Mouse (Mus musculus) layer of hippocampus, postnatal 36 days (tissue): ENCODE measurements around the gene Cc2d2b. TPM values are rescaled to one million over a fixed set of nuclear protein-coding genes. Genes with fewer than 3 reads are reported as not detected.

ENCODE experiments used
- DNase-seq, 2 experiments: peaks; one replicate each; pipeline ENCODE4 v3.0.0; 2022
- total RNA-seq, 2 experiments: library from RNA; stranded (reverse); gene quantifications; 2 replicates each; pipeline ENCODE4 v1.2.3; 2021

Gene Cc2d2b
- total RNA-seq, 2 experiments from 2014 or later, result 0.15 to 0.40 TPM

- no peak for DNase-seq
Observed at GRCm38 (mm10) chr19:40834436-40834835, 85.9 kb downstream of the Cc2d2b start.

DNA sequence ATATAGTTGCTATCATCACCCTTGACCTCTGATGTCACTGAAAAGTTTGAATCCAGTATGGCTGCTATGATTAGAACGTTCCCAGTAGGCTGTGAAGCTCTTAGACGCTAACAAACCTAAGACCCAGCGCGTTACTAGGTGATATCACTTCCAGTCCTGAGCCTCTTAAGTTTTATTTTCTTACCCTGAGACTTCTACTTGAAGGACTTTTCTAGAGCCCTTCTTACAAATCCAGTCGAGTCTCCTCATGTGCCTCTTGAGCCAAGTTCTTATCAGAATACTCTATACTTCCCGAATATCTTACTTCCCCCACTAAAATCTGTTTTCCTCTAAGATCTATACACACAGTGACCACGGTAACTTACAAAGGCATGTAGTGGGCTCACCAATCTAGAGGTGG, 89.7 kb downstream of the Cc2d2b start:
- DNase-seq, result no peak

DNA sequence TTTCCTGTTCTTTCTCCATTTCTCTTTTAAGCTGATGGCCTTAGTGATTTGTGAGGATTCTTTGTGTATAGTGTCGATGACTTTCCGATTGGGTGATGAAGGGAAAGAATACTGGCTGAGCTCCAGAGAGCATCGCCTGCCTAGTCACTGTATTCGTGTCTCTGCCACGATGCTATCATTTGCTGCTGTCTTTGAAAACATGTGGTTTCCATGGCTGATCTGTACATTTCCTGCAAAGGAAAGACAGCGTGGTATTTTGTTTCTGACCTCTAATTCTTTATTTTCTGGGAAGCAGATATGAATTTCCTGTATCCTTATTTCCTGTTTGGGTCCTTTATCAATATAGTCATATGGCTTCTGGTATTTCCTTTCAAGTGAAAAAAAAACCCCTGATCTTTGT, 91.8 kb downstream of the Cc2d2b start:
- no peak for DNase-seq

- DNase-seq, result no peak
Observed at GRCm38 (mm10) chr19:40841083-40841482, 92.5 kb downstream of the Cc2d2b start.

GRCm38 (mm10) chr19:40841593-40841992, 93.0 kb downstream of the Cc2d2b start:
- no peak for DNase-seq

- no peak for DNase-seq
Observed at GRCm38 (mm10) chr19:40844731-40845130, 96.2 kb downstream of the Cc2d2b start.

- no peak for DNase-seq
Observed at GRCm38 (mm10) chr19:40849391-40849790, 100.8 kb downstream of the Cc2d2b start.

GRCm38 (mm10) chr19:40859555-40859954, 111.0 kb downstream of the Cc2d2b start:
- DNase-seq, result no peak

DNA sequence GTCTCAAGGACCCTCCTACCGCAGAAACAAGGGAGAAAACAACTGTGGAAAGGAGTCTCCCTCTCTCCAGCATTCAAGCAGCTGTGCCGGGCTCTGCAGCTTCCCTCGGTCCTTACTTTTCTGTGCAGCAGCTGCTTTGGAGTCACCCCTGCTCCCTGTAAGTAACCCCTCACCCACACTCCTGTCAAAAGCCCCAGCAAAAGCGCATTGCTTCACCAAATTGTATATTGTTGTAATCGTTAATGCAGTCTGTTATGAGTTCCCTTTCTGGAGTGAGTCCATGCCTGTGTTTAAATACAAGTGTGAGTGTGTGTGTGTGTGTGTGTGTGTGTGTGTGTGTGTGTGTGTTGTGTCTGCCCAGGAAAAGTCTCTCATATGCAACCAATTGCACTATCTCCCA, 119.7 kb downstream of the Cc2d2b start:
- DNase-seq, result no peak

DNA sequence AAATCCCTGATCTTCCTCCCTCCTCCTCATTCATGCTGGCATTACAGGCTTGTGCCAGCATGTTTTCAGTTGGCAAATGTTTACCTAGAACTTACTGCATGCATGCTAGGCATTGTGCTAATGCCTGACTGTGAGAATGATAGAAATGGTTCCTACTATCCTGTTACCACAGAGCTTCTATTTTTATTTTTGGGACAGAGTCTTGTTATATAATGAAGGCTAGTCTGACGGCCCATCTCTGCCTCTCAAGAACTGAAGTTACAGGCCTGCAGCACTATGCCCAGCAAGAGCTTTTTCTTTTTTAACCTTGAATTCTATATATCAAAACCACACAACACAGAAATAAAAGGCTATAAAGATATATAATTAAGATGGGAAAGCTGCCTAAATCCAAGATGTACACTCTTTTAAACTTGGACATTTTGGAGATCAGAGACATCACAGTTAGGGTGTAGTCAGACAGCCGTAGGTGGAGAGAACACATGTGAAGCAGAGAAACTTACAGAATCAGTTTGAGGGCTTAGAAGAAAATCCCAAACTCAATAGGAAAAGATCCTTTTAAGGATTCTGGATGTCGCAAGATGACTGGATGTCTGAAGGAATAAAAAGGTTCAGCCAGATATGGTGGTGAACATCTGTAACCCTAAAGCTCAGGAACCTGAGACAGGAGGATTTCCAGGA, 121.0 kb downstream of the Cc2d2b start:
- DNase-seq, result no peak

DNA sequence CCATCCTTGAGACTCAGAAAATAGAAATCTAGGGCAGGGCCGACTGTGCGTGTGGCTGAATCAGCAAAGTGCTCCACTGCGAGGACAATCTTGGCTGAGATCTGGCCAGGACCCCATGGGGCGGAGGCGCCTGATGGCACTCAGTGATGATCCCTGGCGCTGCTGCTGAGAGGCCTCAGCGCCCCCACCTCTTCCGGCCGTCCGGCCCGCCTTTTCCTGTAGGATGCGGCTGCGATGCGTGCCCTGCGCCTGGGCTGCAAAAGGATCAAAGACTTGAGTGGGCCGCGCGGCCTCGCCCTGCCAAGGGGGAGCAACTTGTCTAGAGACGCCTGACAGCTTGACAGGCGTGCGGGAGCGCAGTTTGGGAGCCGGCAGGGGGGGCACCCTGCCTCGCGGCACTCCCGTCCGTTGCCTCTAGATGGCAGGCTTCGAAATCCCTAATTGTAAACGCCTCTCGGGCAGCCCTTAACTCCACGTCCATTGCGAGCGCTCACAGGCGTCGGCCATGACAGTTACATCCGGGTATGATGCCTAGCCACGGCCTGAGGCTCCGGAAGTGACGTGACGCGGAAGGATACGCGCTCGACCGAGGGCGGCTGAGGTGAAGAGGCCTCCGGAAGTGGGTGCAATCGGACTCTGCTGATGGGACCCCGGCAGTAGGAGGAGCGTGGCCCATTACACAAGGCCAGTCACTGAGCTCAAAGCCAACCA, 124.6 kb downstream of the Cc2d2b start:
- DNase-seq, result peak; percentile 83 to 84

Other genes with a start within 250 kb of the Cc2d2b start
- 100 to 1,000 TPM; 195 to 227 TPM for gene Sorbs1, start 235.0 kb upstream of the Cc2d2b start, total RNA-seq
- gene Aldh18a1, start 160.3 kb upstream of the Cc2d2b start, total RNA-seq, result 10 to 100 TPM; 22.8 to 23.0 TPM
- 10 to 100 TPM; 14.4 to 17.1 TPM for gene Tctn3, start 136.5 kb upstream of the Cc2d2b start, total RNA-seq
- gene Entpd1, start 136.4 kb upstream of the Cc2d2b start, total RNA-seq, result 10 to 100 TPM; 17.6 to 20.4 TPM
- gene Ccnj, start 82.5 kb downstream of the Cc2d2b start, total RNA-seq, result 1 to 10 TPM; 7.8 to 7.9 TPM
- 1 to 10 TPM; 8.1 to 8.2 TPM for gene Zfp518a, start 146.0 kb downstream of the Cc2d2b start, total RNA-seq
- gene Blnk, start 245.8 kb downstream of the Cc2d2b start, total RNA-seq, result 1 to 10 TPM; 6.1 to 6.7 TPM